Mouse (Mus musculus): Measurements from ENCODE around the gene Crtap.
"Not testable (repeated sequence)": the region's sequence is repeated elsewhere in the genome, so short reads cannot be mapped to it uniquely, and the experiment has no call there.

Gene Crtap

DNA sequence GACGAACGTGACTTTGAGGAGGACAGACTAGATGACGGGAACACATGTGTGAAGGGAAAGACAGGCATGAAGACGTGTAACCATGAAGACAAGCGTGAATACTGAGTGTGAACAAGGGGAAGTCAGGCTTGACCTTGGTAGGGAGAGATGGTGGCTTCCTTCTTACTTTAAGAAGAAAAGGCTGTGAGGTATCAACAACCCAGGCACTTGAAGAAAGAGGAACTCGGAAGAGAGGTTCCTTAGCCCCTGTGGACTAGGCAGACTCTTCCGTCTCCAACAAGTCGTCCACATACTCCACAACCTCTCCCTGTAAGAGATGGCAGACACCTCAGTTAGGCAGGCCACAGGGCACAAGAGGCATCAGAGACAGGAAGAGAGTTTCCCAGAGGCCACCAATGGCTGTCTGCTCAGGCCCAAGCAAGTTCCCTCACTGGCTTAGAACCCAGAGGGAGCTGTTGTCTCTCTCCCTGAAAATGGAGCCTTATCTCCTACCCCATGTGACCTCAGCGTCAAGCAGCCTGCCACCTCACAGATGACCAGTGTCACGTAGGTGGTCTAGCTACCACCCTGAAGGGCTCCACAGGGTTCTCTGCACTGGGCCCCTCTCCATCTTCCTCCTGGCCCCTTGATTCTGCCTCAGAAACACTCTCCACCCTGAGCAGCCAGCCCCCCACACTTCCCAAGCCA lies 15.1 kb downstream of the Crtap start:
- in situ Hi-C loops (cut with MboI; ENCODE audit: unreplicated experiment in 2 of 2) = loop anchor here in 1 of 2 experiments (25.0 kb wide), 4 partner anchors 388 to 937 kb away; partner anchors contain the start of genes Clasp2, Gpd1l and Stt3b

DNA sequence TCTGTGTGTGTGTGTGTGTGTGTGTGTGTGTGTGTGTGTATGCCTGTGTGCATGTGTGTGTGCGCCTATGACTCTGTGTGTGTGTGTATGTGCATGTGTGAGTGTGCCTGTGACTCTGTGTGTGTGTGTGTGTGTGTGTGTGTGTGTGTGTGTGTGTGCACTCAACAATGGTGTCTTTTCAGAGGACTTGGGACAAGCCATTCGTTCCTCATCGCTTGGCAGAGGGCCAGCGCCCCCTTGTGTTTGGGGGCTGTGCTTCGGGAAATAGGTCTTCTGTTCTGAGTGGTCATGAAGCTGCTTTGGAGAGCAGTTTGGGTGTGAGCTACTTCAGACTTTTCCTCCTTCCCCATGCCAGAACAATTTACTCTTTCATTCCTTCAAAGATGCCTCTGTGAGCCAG lies 18.8 kb downstream of the Crtap start:
- in situ Hi-C loops (cut with MboI; ENCODE audit: unreplicated experiment in 2 of 2) = not testable (repeated sequence)

GRCm38 (mm10) chr9:114369389-114369788 lies 21.1 kb downstream of the Crtap start:
- in situ Hi-C loops (cut with MboI; ENCODE audit: unreplicated experiment in 2 of 2) = not testable (repeated sequence)

GRCm38 (mm10) chr9:114368471-114368858 lies 22.0 kb downstream of the Crtap start:
- in situ Hi-C loops (cut with MboI; ENCODE audit: unreplicated experiment in 2 of 2) = no loop called here

DNA sequence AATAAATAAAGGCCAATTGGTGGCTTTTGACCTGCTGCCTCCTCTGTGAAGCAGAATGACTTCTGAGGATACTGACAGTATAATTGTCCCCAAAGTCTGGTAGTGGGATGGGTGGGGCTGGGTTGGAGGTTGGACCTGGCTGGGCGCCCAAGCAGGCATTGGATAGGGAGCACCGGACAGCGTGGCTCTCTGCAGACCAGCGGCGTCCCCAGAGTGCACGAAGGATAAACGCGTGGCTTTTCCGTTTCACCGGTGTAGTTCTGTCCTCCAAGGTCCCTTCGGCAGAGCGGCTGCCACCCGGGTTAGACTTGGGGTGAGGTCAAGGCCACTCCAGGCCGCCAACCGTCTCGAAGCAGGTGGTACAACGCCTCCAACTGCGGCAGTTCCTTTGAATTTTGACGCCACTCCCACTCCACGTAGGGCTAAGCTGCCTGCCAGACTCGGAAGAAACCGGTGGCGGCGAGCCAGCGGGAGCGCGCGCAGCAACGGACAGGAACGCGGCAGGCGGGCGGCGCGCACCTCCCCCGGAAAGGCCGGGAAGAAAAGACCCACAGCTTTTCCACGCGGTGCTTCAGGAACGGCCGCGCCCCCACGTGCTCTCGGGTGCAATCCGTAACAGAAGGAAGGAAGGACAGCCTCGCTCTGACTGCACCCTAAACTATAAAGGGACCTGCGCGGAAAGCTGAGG lies 22.5 kb downstream of the Crtap start:
- in situ Hi-C loops (cut with MboI; ENCODE audit: unreplicated experiment in 2 of 2) = no loop called here

GRCm38 (mm10) chr9:114329855-114330254 lies 60.6 kb downstream of the Crtap start, which contains the start of gene Bcl2a1c:
Bcl2a1c (plus strand) TSS chr9:114330135.
- in situ Hi-C loops (cut with MboI; ENCODE audit: unreplicated experiment in 2 of 2) = loop anchor here in 1 of 2 experiments (10.0 kb wide), 1 partner anchor 165 kb away; no protein-coding TSS in a partner anchor

DNA sequence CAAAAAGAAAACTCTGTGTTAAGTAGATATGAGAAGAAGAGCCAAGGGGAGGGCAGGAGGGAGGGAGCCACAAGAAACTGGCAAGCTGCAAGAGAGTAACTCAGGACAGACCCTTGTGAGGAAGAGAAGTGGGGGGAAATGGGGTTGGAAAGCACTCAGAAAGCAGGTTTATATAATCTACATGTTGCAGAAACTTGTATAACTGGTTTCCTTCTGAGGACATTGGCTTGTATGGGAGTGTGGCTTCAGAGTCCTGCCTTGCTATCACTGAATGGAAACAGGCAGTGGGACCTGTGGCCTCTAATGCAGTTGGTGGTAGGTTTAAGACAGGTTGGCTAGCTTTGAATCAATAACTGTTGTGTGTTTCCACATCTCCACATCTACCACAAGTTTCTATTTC lies 62.1 kb downstream of the Crtap start:
- in situ Hi-C loops (cut with MboI; ENCODE audit: unreplicated experiment in 2 of 2) = loop anchor here in 1 of 2 experiments (10.0 kb wide), 1 partner anchor 166 kb away; no protein-coding TSS in a partner anchor

GRCm38 (mm10) chr9:114326011-114326748 lies 64.3 kb downstream of the Crtap start:
- in situ Hi-C loops (cut with MboI; ENCODE audit: unreplicated experiment in 2 of 2) = loop anchor here in 1 of 2 experiments (10.0 kb wide), 1 partner anchor 169 kb away; no protein-coding TSS in a partner anchor

Data from v-Abl transformed pro-B cells (cell line).